Mouse (Mus musculus): ENCODE data around the gene Eme1. TPM values are rescaled to one million over a fixed set of nuclear protein-coding genes. Genes with fewer than 3 reads are reported as not detected.
A peak's percentile ranks its signal among the peaks of the same experiment; 100 is the strongest.
"Not testable (repeated sequence)": the region's sequence is repeated elsewhere in the genome, so short reads cannot be mapped to it uniquely, and the experiment has no call there.

Gene Eme1
- polyA plus RNA-seq (2016; fragmentation: Nextera tagmentation; extraction: Ambion mirVana) = 22.7 and 25.0 TPM in 2 replicates

GRCm38 (mm10) chr11:94653663-94654436 is at the start of gene Eme1, which contains the start of gene Mrpl27:
TSS of gene Eme1 (minus strand) at chr11:94653964.
TSS of gene Mrpl27 (plus strand) at chr11:94653767.
- H3K4me3 ChIP-seq = peak within 1 kb of the TSS; percentile 81
- peak within 1 kb of the TSS; percentile 90 for H3K27ac ChIP-seq
- peak; percentile 89 for ATAC-seq
- no peaks in the 10 kb centered on the region for H3K27me3 ChIP-seq (replicated peaks)
- H3K36me3 ChIP-seq = peaks cover 58% of the 10 kb centered on the region
- H3K9me3 ChIP-seq (replicated peaks) = no peaks in the 10 kb centered on the region
- WGBS (ENCODE audit: insufficient replicate concordance) = 1% methylated on average over 32 of the region's 32 CpGs
- H3K4me2 ChIP-seq = peak within 1 kb of the TSS; percentile 77
- peak within 1 kb of the TSS; percentile 82 for H3K9ac ChIP-seq
- H3K4me1 ChIP-seq = peaks cover 39% of the 10 kb centered on the region

- no peak overlapping the region for H3K9ac ChIP-seq
- H3K4me3 ChIP-seq = no peak overlapping the region
- 58% methylated on average over 3 of the region's 3 CpGs for WGBS (ENCODE audit: insufficient replicate concordance)
- ATAC-seq = no peak
- no peaks in the 10 kb centered on the region for H3K4me1 ChIP-seq
- H3K27me3 ChIP-seq (replicated peaks) = peaks cover 21% of the 10 kb centered on the region; the same call in 1 of the 2 replicates
- H3K4me2 ChIP-seq = no peak overlapping the region
- no peak overlapping the region for H3K27ac ChIP-seq
- H3K9me3 ChIP-seq (replicated peaks) = no peaks in the 10 kb centered on the region
- H3K36me3 ChIP-seq = no peaks in the 10 kb centered on the region
Measured at GRCm38 (mm10) chr11:94702216-94702610, 48.4 kb upstream of the Eme1 start.

- H3K27ac ChIP-seq = no peak overlapping the region
- H3K4me3 ChIP-seq = no peak overlapping the region
- H3K9me3 ChIP-seq (replicated peaks) = no peaks in the 10 kb centered on the region
- H3K4me1 ChIP-seq = no peaks in the 10 kb centered on the region
- H3K36me3 ChIP-seq = no peaks in the 10 kb centered on the region
- 58% methylated on average over 27 of the region's 27 CpGs for WGBS (ENCODE audit: insufficient replicate concordance)
- H3K4me2 ChIP-seq = no peak overlapping the region
- no peak overlapping the region for H3K9ac ChIP-seq
- no peak for ATAC-seq
- peaks cover 21% of the 10 kb centered on the region; the same call in 1 of the 2 replicates for H3K27me3 ChIP-seq (replicated peaks)
Measured at GRCm38 (mm10) chr11:94701401-94702215, 47.8 kb upstream of the Eme1 start.

- Histone ChIP-seq H3K4me3 (no peak overlapping the region), H3K27ac (no peak overlapping the region), H3K4me2 (no peak overlapping the region), H3K9me3 (replicated peaks) (no peaks in the 10 kb centered on the region), H3K9ac (no peak overlapping the region), H3K27me3 (replicated peaks) (peaks cover 21% of the 10 kb centered on the region; the same call in 1 of the 2 replicates), H3K36me3 (no peaks in the 10 kb centered on the region), H3K4me1 (no peaks in the 10 kb centered on the region)
- 74% methylated on average over 3 of the region's 3 CpGs for WGBS (ENCODE audit: insufficient replicate concordance)
- ATAC-seq = no peak
Measured at GRCm38 (mm10) chr11:94699399-94699798, 45.6 kb upstream of the Eme1 start.

- no peaks in the 10 kb centered on the region for H3K4me1 ChIP-seq
Measured at GRCm38 (mm10) chr11:94697703-94698464, 44.1 kb upstream of the Eme1 start.

GRCm38 (mm10) chr11:94697140-94697539 is 43.4 kb upstream of the Eme1 start:
- H3K27me3 ChIP-seq (replicated peaks) = peaks cover 14% of the 10 kb centered on the region; the same call in 1 of the 2 replicates
- no peaks in the 10 kb centered on the region for H3K9me3 ChIP-seq (replicated peaks)
- no peak overlapping the region for H3K27ac ChIP-seq
- H3K9ac ChIP-seq = no peak overlapping the region
- H3K4me2 ChIP-seq = no peak overlapping the region
- WGBS (ENCODE audit: insufficient replicate concordance) = 77% methylated on average over 2 of the region's 2 CpGs
- no peak overlapping the region for H3K4me3 ChIP-seq
- H3K4me1 ChIP-seq = no peaks in the 10 kb centered on the region
- H3K36me3 ChIP-seq = no peaks in the 10 kb centered on the region
- ATAC-seq = no peak

More at GRCm38 (mm10) chr11:94697703-94698464, 44.1 kb upstream of the Eme1 start:
- no peak for ATAC-seq
- H3K27ac ChIP-seq = no peak overlapping the region
- no peaks in the 10 kb centered on the region for H3K36me3 ChIP-seq
- no peak overlapping the region for H3K9ac ChIP-seq
- 34% methylated on average over 13 of the region's 13 CpGs for WGBS (ENCODE audit: insufficient replicate concordance)
- H3K4me2 ChIP-seq = no peak overlapping the region
- peaks cover 17% of the 10 kb centered on the region; the same call in 1 of the 2 replicates for H3K27me3 ChIP-seq (replicated peaks)
- no peaks in the 10 kb centered on the region for H3K9me3 ChIP-seq (replicated peaks)
- H3K4me3 ChIP-seq = no peak overlapping the region

- no peak for ATAC-seq
- WGBS (ENCODE audit: insufficient replicate concordance) = 43% methylated on average over 6 of the region's 6 CpGs
Measured at GRCm38 (mm10) chr11:94695508-94695907, 41.7 kb upstream of the Eme1 start.

GRCm38 (mm10) chr11:94692502-94692901 is 38.7 kb upstream of the Eme1 start:
- not testable (repeated sequence) for H3K9ac ChIP-seq; H3K27ac ChIP-seq; H3K9me3 ChIP-seq (replicated peaks); H3K4me3 ChIP-seq; ATAC-seq; H3K4me1 ChIP-seq; H3K36me3 ChIP-seq; H3K27me3 ChIP-seq (replicated peaks); H3K4me2 ChIP-seq

More at GRCm38 (mm10) chr11:94695508-94695907, 41.7 kb upstream of the Eme1 start:
- Histone ChIP-seq H3K27me3 (replicated peaks) (0 out of 2 replicates have a peak, but pooled peaks cover 3% of the 10 kb centered on the region), H3K4me3 (no peak overlapping the region), H3K4me2 (no peak overlapping the region), H3K4me1 (no peaks in the 10 kb centered on the region), H3K9me3 (replicated peaks) (no peaks in the 10 kb centered on the region), H3K27ac (no peak overlapping the region), H3K36me3 (no peaks in the 10 kb centered on the region), H3K9ac (no peak overlapping the region)

- no peak overlapping the region for H3K4me2 ChIP-seq
- no peaks in the 10 kb centered on the region for H3K9me3 ChIP-seq (replicated peaks)
- H3K4me1 ChIP-seq = no peaks in the 10 kb centered on the region
- no peak for ATAC-seq
- H3K9ac ChIP-seq = no peak overlapping the region
- no peaks in the 10 kb centered on the region for H3K36me3 ChIP-seq
- 25% methylated on average over 6 of the region's 6 CpGs for WGBS (ENCODE audit: insufficient replicate concordance)
- no peak overlapping the region for H3K4me3 ChIP-seq
- H3K27me3 ChIP-seq (replicated peaks) = no peaks in the 10 kb centered on the region
- no peak overlapping the region for H3K27ac ChIP-seq
Measured at GRCm38 (mm10) chr11:94687178-94687577, 33.4 kb upstream of the Eme1 start.

- ATAC-seq = no peak
- H3K9ac ChIP-seq = no peak overlapping the region
- H3K4me1 ChIP-seq = peaks cover 4% of the 10 kb centered on the region
- no peak overlapping the region for H3K27ac ChIP-seq
- H3K4me2 ChIP-seq = no peak overlapping the region
- 62% methylated on average over 7 of the region's 7 CpGs for WGBS (ENCODE audit: insufficient replicate concordance)
- no peaks in the 10 kb centered on the region for H3K36me3 ChIP-seq
- no peak overlapping the region for H3K4me3 ChIP-seq
- H3K9me3 ChIP-seq (replicated peaks) = no peaks in the 10 kb centered on the region
- no peaks in the 10 kb centered on the region for H3K27me3 ChIP-seq (replicated peaks)
Measured at GRCm38 (mm10) chr11:94682427-94682826, 28.7 kb upstream of the Eme1 start.

- no peak for ATAC-seq
- peaks cover 10% of the 10 kb centered on the region for H3K4me1 ChIP-seq
- WGBS (ENCODE audit: insufficient replicate concordance) = 79% methylated on average over 4 of the region's 4 CpGs
Measured at GRCm38 (mm10) chr11:94681640-94682039, 27.9 kb upstream of the Eme1 start.

More at GRCm38 (mm10) chr11:94681640-94682039, 27.9 kb upstream of the Eme1 start:
- Histone ChIP-seq H3K9ac (no peak overlapping the region), H3K27me3 (replicated peaks) (no peaks in the 10 kb centered on the region), H3K27ac (no peak overlapping the region), H3K4me2 (no peak overlapping the region), H3K36me3 (no peaks in the 10 kb centered on the region), H3K4me3 (no peak overlapping the region), H3K9me3 (replicated peaks) (no peaks in the 10 kb centered on the region)

Measured in liver, embryonic 12.5 days (tissue).